Mouse (Mus musculus) testis, adult 2 months (tissue): ENCODE results near the gene Zfyve27.

ENCODE experiments used
- CTCF ChIP-seq: fragments of 200-500 bp; IDR thresholded peaks from 2 replicates; pipeline ENCODE4 v1.5.1; 2012; ENCODE audit warnings: low read depth, mild to moderate bottlenecking, inconsistent platforms, low read length, moderate library complexity; ENCODE audit not compliant: control insufficient read depth, insufficient read depth, insufficient replicate concordance
- POLR2A ChIP-seq: fragments of 200-500 bp; IDR thresholded peaks from 2 replicates; pipeline ENCODE4 v1.6.1; 2012; ENCODE audit warnings: low read depth, mild to moderate bottlenecking, inconsistent platforms, low read length, moderate library complexity; ENCODE audit not compliant: control insufficient read depth

DNA sequence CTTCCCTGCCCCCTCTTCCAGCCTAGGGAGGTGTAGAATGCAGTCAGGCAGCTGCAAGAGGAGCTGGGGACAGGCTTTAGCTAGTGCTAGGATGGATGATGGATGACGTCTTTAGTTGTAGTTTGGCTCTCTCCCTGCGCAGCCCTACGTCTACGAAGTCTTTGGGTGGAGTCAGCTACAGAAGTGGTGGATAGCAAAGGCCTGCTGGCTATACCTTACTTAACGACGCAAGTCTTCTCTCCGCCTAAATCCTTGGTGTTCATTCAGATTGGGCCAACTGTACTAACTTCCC lies 15.2 kb upstream of the Zfyve27 start:
- no peak for TF ChIP-seq CTCF
- TF ChIP-seq POLR2A, result no peak
